Mouse (Mus musculus) ES-E14 (cell line): ENCODE data around the gene Cd70. TPM values are rescaled to one million over a fixed set of nuclear protein-coding genes. Genes with fewer than 3 reads are reported as not detected.
A peak's percentile ranks its signal among the peaks of the same experiment; 100 is the strongest.

Source experiments
- DNase-seq: peaks from one replicate; pipeline ENCODE4 v3.0.0-alpha.2; 2013; ENCODE audit warnings: low read depth, low spot score
- H3K27ac ChIP-seq: 2 replicates; pipeline ENCODE4 v1.5.1; 2012; ENCODE audit warnings: low read depth, mild to moderate bottlenecking, low read length, moderate library complexity, mixed read lengths; ENCODE audit not compliant: poor library complexity, insufficient read depth, severe bottlenecking
- H3K36me3 ChIP-seq: 2 replicates; pipeline ENCODE4 v1.6.1; 2012; ENCODE audit warnings: mild to moderate bottlenecking, low read length, moderate library complexity, mixed read lengths; ENCODE audit not compliant: control insufficient read depth, poor library complexity, insufficient read depth, severe bottlenecking
- H3K4me1 ChIP-seq, 2 experiments: fragments of 150-350 bp in 1 of 2; sonication (generic) in 1 of 2; 2 replicates each; pipeline ENCODE4 v1.6.1; 2012; ENCODE audit warnings: low read length in 2 of 2, mild to moderate bottlenecking in 1 of 2, mixed read lengths in 1 of 2; ENCODE audit not compliant: control insufficient read depth in 2 of 2, insufficient read depth in 2 of 2, poor library complexity in 1 of 2
- H3K4me3 ChIP-seq, 2 experiments: fragments of 150-350 bp in 1 of 2; sonication (generic) in 1 of 2; 2 replicates each; pipeline ENCODE4 v1.5.1; 2012; ENCODE audit warnings: low read length in 2 of 2, low read depth in 1 of 2, mild to moderate bottlenecking in 1 of 2, mixed read lengths in 1 of 2; ENCODE audit not compliant: insufficient read depth in 1 of 2, poor library complexity in 1 of 2, severe bottlenecking in 1 of 2
- H3K9ac ChIP-seq: 2 replicates; pipeline ENCODE4 v1.6.1; 2012; ENCODE audit warnings: low read depth, mild to moderate bottlenecking, low read length, mixed read lengths; ENCODE audit not compliant: poor library complexity, insufficient read depth, severe bottlenecking
- H3K9me3 ChIP-seq: fragments of 150-350 bp; sonication (generic); 2 replicates; pipeline ENCODE4 v1.6.1; 2012; ENCODE audit warnings: low read depth, mild to moderate bottlenecking, low read length; ENCODE audit not compliant: control insufficient read depth, insufficient read depth
- CHD2 ChIP-seq: IDR thresholded peaks from 2 replicates; pipeline ENCODE4 v1.6.1; 2014; ENCODE audit warnings: mild to moderate bottlenecking, low read depth, low read length, inconsistent platforms
- HCFC1 ChIP-seq: IDR thresholded peaks from 2 replicates; pipeline ENCODE4 v1.6.1; 2012; ENCODE audit warnings: low read length, inconsistent platforms, borderline replicate concordance; ENCODE audit not compliant: insufficient read depth
- MAFK ChIP-seq: IDR thresholded peaks from 2 replicates; pipeline ENCODE4 v1.6.1; 2014; ENCODE audit warnings: mild to moderate bottlenecking, low read depth, low read length, inconsistent platforms; ENCODE audit not compliant: insufficient read depth
- ZC3H11A ChIP-seq: IDR thresholded peaks from 2 replicates; pipeline ENCODE4 v1.6.1; 2012; ENCODE audit warnings: low read depth, mild to moderate bottlenecking, inconsistent platforms, low read length, borderline replicate concordance
- ZNF384 ChIP-seq: IDR thresholded peaks from 2 replicates; pipeline ENCODE4 v1.6.1; 2012; ENCODE audit warnings: low read depth, low read length, inconsistent platforms
- in situ Hi-C, 2 experiments: fragments of 600-800 bp; cut with MboI; formaldehyde crosslinking; loops; one replicate each; pipeline ENCODE4 v1.15.1; 2025; ENCODE audit warnings: low sequenced_read_pairs in 2 of 2, inconsistent platforms in 1 of 2; ENCODE audit not compliant: unreplicated experiment in 2 of 2
- total RNA-seq: library from RNA; depleted of rRNA; stranded (reverse); fragments of 300-350 nt; gene quantifications from 2 replicates; pipeline ENCODE4 v1.2.3, GENCODE M21; 2012; rRNA removed

Cd70 gene
- 1.2 TPM in 1 of 2 replicates, not detected in the other for total RNA-seq

DNA sequence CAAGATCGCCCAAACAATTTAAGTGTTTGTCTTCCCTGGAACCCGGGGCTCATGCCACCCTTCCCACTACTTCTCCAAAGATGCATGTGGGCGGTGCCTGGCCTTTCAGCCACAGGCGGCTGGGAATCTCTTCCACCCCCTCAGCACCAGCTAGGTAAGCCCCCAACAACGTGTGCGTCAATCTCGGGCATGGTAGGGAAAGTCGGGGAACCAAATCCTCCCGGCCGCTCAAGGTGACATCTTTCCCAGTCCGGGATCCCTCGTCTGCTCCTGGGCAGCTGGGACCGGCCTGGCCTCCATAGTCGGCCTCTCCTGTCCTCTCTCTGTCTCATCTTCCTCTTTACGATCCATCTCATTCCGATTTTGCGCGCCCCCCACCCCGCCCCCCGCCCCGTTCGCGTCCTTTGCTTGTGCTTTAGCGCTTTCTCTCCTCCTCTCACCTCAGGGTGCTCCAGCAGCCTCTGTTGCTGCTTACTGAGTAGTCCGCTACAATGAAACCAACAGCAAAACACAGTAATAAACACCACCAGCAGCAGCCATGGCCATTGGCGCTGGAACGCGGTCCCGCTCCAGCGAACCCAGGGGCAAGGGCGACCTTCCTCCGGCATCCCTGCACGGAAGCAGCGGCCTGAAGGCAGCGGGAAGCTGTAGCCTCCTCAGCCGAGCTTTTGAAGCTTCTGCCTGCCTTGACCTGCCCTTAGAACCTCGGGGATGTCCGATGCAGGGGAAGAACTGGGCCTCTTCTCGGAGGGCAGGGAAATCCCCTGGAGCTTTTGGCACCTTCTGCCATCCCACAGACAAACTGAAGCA, at the start of gene Cd70:
Gene Cd70, minus strand, starts transcription at position 784 of the 810 bp plus-strand sequence.
- DNase-seq: no peak
- H3K4me1 ChIP-seq: no peaks in the 10 kb centered on the region; a peak in 1 of 4 replicates
- H3K9ac ChIP-seq: peak within 1 kb of the TSS; percentile 21; the same call in 1 of the 2 replicates
- TF ChIP-seq ZNF384 (no peak), ZC3H11A (no peak), CHD2 (no peak), HCFC1 (no peak), MAFK (no peak)
- no peaks in the 10 kb centered on the region for H3K9me3 ChIP-seq
- H3K36me3 ChIP-seq: no peaks in the 10 kb centered on the region
- H3K27ac ChIP-seq: no peak within 1 kb of the TSS
- H3K4me3 ChIP-seq: peak within 1 kb of the TSS; percentile 52
- in situ Hi-C loops: no loop called here

DNA sequence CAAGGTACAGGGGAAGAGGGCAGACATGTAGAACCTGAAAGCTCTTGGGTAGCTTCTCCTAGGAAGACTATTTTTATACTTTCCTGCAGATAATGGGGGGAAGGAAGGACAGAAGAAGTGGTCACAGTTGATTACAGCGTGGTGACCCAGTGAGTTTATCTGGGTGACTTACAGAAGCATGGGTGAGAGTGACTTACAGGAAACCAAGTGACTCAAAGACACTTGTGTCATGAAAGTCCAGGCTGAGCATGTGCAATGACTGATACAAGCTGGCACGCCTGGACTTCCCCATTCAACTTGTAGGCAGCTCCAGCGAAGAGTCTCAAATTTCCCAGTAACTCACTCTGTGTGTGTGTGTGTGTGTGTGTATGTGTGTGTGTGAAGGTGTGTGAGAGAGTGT, 48.7 kb upstream of the Cd70 start:
- TF ChIP-seq ZNF384 (no peak), CHD2 (no peak), MAFK (no peak), ZC3H11A (no peak), HCFC1 (no peak)
- no peak overlapping the region for H3K27ac ChIP-seq
- H3K9ac ChIP-seq: no peak overlapping the region
- H3K36me3 ChIP-seq: no peaks in the 10 kb centered on the region
- no peaks in the 10 kb centered on the region for H3K4me1 ChIP-seq
- in situ Hi-C loops: no loop called here
- H3K9me3 ChIP-seq: no peaks in the 10 kb centered on the region
- no peak overlapping the region for H3K4me3 ChIP-seq
- no peak for DNase-seq

DNA sequence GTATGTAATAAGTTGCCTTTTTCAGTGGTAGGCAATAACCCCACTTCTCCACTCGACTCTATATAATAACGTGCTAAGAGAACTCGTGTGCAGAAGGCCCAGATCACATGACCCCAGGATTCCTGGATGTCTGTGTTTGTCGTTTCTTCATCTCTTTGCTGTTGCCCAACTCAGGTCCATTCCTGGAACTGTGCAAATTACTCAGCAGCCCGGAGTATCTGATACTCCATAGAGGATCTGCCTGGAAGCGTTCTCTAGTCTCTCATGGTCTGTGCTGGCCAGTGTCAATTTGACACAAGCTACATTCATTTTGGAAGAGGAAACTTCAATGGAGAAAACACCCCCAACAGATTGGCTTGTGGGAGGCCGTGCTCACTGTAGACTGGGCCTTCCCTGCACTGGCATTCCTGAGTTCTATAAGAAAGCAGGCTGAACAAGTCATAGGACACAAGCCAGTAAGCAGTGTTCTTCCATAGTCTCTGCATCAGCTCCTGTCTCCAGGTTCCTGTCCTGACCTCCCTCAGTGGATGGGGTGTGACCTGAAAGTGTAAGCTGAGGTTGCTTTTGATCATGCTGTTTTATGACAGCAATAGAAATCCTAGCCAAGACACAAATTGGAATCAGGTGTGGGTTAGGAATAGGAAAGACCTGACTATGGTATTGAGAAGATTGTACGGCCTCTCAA, 45.9 kb upstream of the Cd70 start:
- Histone ChIP-seq H3K36me3 (no peaks in the 10 kb centered on the region), H3K9me3 (no peaks in the 10 kb centered on the region), H3K27ac (no peak overlapping the region), H3K4me1 (no peaks in the 10 kb centered on the region), H3K4me3 (no peak overlapping the region), H3K9ac (no peak overlapping the region)
- in situ Hi-C loops: no loop called here
- DNase-seq: no peak
- TF ChIP-seq HCFC1 (no peak), CHD2 (no peak)

GRCm38 (mm10) chr17:57194771-57195170, 45.2 kb upstream of the Cd70 start:
- H3K4me1 ChIP-seq: no peaks in the 10 kb centered on the region
- H3K9ac ChIP-seq: no peak overlapping the region
- TF ChIP-seq ZNF384 (no peak), CHD2 (no peak), HCFC1 (no peak), ZC3H11A (no peak), MAFK (no peak)

More at GRCm38 (mm10) chr17:57194771-57195170, 45.2 kb upstream of the Cd70 start:
- DNase-seq: no peak
- no peak overlapping the region for H3K27ac ChIP-seq
- in situ Hi-C loops: no loop called here
- no peaks in the 10 kb centered on the region for H3K36me3 ChIP-seq
- no peaks in the 10 kb centered on the region for H3K9me3 ChIP-seq
- H3K4me3 ChIP-seq: no peak overlapping the region
